Mouse (Mus musculus) erythroid progenitor cell, adult 5-6 weeks (primary cell): ENCODE results near the gene Flt4. TPM values are rescaled to one million over a fixed set of nuclear protein-coding genes. Genes with fewer than 3 reads are reported as not detected.

Experiments
- ATAC-seq: replicated peaks from 2 replicates; pipeline ENCODE4 v1.8.0; 2016; ENCODE audit warnings: moderate number of reproducible peaks, mild to moderate bottlenecking, moderate TSS enrichment, inconsistent platforms; ENCODE audit not compliant: poor library complexity, low FRiP score, severe bottlenecking
- total RNA-seq, 2 experiments: library from RNA; stranded (forward) in 1 of 2; stranded (reverse) in 1 of 2; fragments of 150-400 nt in 1 of 2; fragments of 186-747, 209-891 nt in 1 of 2; gene quantifications; 2 replicates each; pipeline versions ENCODE4 v1.2.3 to v1.2.4; 2015 to 2017; ENCODE audit warnings: low replicate concordance in 2 of 2

The Flt4 gene
- total RNA-seq, 2 experiments from 2014 or later = not detected

DNA sequence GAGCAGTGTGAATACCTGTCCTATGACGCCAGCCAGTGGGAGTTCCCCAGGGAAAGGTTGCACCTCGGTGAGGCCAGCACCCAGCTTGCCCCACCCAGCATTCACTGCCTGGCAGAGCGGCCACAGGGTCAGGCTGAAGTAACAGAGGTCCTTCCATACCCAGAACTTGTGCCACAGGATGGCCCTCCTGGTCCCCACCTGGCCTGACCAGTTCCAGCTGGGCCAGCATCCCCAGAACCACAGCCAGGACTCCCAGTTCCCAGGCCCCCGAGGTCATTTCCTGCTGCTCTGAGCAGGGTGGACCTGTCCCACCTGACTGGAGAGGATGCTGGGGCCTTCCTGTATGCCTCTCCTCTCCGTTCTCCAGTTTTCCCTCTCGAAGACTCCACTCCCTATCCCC is 26.6 kb downstream of the Flt4 start:
- ATAC-seq = no peak

DNA sequence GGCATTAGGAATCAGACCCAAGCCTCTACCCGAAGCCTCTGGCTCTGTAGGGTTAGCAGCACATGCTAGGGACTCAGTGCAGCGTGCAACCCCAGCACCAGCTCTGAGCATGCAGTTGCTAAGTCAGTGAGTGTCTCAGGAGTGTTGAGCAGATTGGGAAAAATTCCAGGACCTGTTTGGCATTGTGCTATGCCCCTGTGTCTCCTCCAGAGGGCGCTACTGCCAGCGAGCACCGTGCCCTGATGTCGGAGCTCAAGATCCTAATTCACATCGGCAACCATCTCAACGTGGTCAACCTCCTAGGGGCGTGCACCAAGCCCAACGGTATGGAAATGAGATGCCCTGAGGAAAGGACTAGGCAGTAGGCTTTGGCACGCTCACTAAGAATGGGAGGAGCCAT is 27.4 kb downstream of the Flt4 start:
- ATAC-seq = no peak

DNA sequence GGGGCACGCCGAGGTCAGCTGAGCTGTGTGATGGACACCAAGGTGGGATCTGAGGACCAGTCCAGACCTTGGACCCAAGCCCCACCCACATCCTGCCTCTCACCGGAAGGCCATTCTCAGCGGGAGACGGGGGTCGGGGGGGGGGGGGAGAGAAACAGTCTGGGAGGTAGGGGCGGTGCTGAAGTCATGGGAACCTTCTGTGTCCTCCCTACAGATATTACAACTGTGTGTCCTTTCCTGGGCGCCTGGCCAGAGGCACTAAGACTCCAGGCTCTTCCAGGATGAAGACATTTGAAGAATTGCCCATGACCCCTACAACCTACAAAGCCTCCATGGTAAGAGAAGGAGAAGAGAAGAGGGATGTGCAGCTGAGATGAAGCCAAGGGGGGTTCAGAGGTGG is 36.6 kb downstream of the Flt4 start:
- ATAC-seq = no peak

DNA sequence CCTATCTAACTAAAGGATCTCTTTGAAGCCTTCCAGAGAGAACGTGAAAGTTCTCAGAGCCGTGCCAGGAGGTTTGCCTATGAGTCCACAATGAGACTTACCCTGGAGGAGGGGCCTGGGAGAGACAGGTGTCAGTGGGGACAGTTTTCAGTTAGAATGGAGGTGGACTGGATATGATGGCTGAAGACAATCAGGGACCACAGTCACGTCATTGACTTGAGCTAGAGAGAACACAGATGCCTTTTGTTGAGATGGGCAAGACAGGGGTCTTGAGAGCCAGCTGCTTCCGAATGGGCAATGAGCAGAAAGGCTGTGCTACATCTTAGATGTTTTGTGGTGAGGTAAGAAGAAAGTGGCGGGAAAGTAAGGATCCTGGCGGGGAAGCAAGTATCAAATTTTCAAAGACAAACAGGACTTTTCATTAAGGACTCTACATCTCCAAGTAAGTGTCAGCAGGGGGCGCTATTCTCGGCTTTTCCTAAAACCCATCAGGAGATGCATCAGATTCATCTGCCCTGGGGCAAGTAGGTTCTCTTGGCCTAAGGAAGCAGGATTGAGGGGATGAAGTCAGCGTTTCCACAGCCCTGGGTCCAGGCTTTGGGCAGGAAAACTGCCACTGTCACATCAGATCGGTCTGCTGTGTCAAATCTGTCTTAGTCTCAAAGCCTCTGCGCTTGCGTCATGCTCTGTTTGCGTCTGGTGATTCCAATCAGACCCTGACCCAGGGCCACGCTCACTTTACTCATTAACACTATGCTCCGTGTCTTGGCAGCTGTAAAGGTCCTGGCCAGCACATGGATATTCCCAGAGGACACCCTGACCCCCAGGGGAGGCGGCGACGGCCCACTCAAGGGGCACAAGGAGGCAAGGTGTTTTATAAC is 41.3 kb downstream of the Flt4 start:
- ATAC-seq = no peak; the same call in 1 of the 2 replicates

DNA sequence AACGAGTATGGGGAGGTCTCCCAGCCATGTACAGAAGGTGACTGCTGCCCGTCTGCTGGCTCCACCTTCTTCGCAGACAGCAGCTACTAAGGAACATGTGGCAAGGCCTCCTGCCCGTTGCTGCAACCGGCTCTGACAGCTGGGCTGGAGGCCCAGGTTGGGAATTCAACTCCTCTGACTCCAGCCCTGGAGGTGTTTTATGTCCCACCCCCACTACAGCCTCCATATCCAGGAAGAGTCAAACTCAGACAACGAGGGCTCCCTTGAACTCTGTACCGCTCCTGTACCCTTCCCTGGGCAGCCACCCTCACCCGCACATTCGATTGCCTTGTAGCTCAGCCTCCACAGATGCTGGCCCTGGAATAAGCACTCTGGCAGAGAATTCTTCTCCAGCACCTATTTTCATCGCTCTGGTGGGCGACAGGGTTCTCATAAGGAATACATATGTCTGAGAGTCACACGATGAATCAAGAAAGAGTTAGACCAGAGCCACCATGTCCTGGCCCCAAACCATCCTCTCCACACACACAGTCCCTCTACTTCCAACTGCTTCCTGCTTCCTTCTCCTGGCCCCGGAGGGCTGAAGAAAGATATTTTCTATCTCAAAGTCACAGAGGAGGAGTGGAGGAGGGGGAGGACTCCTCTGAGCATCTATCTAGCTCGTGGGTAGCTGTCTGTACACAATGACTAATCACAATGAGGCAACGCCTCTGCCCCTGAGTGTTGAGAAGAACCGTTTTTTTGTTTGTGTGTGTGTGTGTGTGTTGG is 42.1 kb downstream of the Flt4 start:
- ATAC-seq = 0 out of 2 replicates have a peak, but pooled peaks have one; percentile 33

DNA sequence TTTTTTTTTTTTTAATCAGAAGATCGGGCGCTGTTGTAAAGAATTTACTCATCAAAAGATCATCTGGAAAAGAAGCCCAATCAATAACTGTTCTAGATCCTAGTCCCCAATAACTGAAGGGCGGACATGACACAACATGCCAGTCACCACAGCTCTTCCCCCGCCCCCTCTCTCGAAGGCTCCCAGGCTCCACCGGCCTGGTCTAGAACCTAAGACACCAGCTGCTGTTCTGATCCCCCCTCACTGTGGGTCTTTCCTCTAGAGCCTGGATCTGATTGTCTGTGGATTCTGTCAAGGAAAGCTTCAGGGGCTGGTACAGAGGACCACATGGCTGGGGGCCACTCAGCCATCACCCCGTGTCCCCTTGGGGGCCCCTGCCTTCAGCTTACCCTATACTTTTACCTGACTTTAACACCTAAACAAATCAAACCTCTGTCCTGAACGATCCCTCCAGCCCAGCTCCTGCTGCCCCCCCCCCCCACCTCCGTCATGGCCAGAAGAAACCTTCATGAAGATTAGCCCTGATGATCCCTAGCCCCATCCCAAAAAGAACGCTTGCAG is 42.8 kb downstream of the Flt4 start:
- no peak for ATAC-seq

DNA sequence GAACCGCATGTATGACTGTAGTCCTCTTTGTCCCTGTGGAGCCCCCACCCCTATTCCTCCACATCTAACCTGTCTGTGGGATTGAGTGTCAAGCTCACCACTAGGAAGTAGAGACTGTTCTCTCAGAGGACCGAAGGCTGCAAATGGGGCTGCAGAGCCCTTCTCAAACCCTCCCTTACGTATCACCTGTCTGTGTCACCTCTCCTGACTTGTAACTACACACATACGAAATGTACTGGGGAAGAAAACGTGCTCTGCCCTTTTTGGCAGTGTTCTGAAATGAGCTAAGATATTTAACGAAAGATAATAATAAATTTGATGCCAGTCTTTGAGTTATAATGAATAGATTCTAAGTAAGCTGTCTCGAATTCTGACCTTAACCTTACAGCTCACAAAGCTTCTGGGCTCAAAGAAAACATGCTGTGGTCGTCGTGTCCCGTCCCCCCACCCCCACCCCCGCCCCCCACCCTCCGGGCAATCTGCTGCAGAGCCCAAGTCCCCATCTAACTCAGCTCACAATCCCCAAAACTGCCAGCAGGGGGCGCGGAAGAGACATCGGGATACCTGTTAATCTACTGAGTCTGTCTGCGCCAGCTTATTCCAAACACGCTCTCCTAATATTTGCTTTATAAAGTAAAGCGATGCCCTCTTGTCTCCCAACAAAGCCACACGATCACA is 43.5 kb downstream of the Flt4 start:
- peak; percentile 76; the same call in 1 of the 2 replicates for ATAC-seq

DNA sequence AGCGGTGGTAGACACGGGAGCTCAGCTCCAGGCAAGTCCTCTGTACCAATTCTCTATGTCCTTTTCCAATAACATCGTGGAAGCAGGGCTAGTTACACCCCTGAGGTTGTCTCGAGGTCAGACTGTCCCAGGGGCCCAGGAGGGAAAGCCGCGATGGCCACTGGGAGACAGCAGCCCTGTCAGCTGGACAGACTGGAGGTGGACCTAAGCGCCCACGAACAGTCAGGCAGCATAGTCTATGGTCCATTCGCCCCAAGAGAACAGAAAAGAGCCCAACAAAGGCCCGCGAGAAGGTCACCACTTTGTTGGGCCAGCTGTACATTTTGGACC is 44.0 kb downstream of the Flt4 start:
- ATAC-seq = 0 out of 2 replicates have a peak, but pooled peaks have one; percentile 53

DNA sequence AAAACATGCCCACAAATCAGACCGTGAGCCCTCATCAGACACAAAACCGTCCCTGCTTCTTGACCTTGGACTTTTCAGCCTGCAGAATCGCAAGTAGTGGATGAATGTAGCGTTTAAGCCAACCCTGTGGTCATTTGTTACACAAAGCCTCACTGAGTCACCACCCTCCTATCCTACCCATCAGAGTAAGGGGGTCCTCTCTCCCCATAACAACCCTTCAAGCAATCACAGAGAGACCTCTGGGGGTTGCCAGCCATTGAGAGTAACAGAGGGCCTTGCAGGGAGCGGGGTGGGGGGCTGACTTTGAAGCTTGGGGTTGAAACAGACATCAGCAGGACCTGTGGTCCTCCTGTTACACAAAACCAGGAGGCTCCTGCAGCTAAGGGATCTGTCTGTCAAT is 45.6 kb downstream of the Flt4 start:
- ATAC-seq = no peak

DNA sequence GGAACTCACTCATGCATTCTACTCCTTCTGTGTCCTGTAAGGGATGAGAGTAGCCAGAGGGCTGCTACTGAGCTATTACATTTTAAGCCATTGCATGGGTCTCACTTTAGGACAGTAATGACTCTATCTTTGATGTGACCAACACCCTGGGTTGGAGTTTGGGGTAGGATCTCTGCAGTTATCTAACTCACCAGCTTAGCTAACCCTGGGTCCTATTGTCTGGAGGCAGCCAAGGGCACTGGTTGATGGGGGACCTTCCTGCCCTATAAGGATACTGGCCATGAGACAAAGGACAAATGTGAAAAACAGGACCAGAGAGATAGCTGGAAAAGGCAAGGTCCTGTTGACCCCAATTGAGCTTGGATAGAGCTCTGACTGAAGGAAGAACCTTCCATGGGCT is 46.4 kb downstream of the Flt4 start:
- no peak for ATAC-seq

DNA sequence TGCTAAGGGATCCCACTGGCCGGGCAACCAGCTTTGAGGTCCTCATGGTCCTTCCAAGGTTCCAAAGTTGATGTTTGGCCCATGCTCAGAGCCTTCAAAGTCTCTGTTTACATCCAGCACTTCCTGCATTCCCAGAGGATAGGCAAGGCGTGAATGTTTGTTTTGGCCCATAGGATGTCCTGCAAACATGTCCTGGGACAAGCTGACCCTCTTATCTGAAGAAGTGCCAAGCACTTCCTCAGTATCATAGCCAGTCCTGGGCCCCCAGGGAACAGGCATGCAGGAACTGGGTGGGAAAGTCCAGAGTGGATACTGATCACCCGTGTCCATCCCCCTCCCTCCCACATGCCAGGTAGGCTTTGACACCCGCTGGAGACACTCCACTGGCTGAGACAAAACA is 49.0 kb downstream of the Flt4 start:
- no peak for ATAC-seq

DNA sequence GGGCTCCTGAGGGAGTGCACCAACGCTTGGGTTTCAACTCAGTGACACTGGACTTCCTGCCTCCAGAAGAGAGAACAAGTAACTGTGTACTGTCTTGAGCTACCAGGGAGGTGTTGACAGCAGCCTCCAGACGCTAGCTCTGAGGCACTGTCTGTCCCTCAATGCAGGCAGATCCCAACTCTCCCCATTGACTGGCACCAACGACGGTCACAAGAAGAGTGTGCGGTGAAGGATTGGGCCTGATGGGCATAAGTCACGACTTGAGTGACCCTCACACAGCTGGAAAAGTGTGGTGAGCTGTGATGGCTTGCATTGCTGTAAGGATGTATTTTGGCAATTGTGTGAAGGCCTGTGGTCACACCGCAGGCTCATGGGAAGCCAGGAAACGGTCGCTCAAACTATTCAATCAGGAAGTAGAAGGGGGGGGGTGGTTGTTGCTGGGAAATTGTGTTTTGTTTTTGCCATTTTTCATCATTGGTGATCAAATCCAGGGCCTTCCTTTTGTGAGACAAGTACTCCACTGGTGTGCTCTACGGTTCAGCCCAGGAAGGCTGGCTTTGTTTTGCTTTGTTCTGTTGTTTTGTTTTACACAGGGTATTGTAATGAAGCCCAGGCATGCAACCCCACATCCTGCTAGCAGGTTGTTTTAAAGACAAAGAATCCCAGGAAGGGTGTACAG is 49.9 kb downstream of the Flt4 start:
- ATAC-seq = no peak

DNA sequence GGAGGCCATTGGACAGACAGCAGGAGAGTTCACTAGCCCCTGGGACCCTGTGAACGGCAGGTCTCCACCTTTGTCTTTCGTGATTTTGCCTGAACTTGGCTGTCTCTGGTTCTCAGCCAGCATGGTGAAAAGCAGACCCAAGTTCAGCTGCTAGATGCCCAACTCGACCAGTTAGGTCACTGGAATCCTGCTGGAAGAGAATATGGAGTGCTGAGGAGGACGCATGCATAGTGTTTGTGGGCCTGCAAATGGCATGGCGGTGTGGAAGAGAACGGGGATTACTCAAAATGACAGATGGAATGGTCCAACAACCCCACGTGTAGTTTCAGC is 50.4 kb downstream of the Flt4 start:
- ATAC-seq = no peak

DNA sequence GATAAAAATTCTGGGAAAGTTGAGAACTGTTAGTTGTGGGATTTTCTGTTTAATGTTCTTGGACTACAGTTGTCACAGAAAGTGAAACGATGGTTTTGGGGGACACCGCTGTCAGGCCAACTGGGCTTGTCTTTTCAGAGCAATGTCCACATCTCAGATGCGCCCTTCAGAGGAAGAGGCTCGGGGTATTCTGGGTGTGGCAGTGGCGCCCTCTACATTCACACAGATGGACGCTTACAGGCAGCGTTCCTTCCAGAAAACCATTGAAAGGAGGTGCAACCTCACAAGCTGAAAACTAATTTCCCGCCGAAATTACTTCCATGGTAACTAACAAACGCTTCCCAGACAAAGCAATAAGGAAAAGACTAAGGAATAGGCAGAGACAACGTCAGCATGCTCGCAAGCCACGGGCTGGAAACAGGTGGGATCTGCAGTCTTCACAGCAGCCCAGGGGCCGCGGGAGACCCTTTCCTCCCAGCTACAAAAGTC is 53.3 kb downstream of the Flt4 start:
- ATAC-seq = no peak

DNA sequence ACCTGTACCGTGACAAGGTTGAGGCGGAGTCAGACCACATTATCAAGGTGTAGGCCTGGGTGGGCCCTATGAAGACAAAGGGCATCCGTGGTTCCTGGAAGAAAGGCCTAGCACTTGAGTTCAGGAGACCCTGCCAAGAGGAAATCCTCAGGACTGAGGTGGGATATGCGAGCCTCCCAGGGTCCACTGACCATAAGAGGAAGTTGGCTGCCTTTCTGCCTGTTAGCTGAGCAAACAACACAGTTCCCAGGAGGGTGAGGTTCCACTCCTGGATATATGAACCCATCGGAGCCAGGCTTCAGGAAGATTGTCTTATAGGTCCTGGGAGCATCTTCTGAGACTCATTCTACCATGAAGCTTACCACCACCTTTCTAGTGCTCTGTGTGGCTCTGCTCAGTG is 54.2 kb downstream of the Flt4 start, which contains the start of gene Scgb3a1:
TSS of gene Scgb3a1 (plus strand) at position 301 of the 400 bp plus-strand sequence.
- no peak for ATAC-seq

DNA sequence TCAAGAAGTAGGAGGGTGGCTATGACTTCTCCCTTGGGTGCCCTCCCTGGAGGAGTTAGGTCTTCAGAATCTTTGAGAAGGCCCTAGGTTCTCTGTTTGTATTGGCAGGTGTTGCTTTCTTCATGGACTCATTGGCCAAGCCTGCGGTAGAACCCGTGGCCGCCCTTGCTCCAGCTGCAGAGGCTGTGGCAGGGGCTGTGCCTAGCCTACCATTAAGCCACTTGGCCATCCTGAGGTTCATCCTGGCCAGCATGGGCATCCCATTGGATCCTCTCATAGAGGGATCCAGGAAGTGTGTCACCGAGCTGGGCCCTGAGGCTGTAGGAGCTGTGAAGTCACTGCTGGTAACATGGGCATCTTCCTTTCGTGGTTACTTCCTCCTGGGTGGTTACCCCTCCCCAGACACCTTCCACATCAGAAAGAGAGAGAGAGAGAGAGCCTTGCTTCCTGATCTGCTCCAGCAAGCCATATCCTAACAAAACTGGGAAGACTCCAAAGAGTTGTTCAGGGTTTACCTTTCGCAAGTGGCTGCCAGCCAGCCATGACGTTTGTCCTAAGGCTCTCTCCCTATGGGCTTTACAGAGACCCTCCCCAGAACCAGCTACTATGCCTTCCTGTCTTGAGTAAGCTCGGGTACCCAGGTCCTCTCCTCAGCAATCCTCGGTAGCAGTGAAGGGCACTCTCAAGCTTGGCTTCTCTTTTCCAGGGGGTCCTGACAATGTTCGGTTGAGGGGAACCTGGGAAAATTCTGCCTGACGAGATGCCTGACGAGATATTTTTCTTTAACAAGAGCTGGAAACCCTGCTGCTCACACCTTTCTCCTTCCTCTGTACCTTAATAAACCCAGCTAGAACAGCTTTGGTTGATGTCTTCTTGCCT is 55.4 kb downstream of the Flt4 start:
- no peak for ATAC-seq

DNA sequence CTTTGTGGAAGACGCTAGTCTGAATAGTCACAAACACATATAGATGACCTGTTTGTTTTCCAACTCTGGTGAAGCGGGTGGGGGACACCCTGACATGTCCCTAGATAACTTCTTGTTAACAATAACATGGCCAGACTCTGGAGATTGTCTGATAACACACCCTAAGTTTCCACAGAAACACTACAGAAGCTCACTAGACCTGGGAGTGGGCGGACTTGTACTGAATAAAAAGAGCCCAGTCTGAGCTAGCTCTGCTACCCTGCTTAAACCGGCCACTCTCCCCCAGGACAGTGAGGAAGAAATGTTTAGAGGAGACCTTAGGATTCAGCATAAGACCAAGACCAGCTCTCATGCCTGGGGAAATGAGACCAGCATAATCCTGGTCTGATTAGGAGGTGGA is 56.4 kb downstream of the Flt4 start:
- no peak for ATAC-seq

DNA sequence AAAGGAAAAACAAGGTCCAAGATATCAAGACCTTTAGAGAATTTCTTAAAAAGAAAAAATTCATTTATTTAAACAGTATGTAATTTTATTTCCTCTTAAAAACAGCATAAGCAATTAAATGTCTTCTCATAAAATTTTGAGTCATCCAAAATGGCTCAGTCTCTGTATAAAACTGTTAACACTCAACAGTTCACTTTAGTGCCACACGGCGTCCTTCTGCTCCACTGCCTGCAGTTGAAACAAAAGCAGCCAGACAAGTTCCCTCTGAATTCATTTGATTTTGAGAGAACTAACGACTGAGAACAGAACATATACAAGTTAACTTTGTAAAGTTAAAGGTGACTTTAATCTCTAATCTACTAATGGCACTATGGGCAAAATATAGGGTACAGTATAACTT is 64.4 kb downstream of the Flt4 start:
- no peak for ATAC-seq
